Mouse (Mus musculus) small intestine, adult 2 months (tissue): ENCODE measurements at regions not wholly inside any gene's neighbourhood (a gene's known extent, or its start where the extent isn't known, plus 50 kb on each side); places are given as distances from the start of the nearest gene placed in this dataset.

Experiments used
- H3K27ac ChIP-seq: fragments of 200-500 bp; 2 replicates; pipeline ENCODE4 v1.5.1; 2012; ENCODE audit warnings: low read depth, low read length, control low read depth, inconsistent platforms; ENCODE audit not compliant: insufficient read depth
- H3K27me3 ChIP-seq: fragments of 200-500 bp; 2 replicates; pipeline ENCODE4 v1.6.1; 2012; ENCODE audit warnings: mild to moderate bottlenecking, moderate library complexity, low read length, inconsistent platforms; ENCODE audit not compliant: control insufficient read depth, insufficient read depth
- H3K36me3 ChIP-seq: fragments of 200-500 bp; 2 replicates; pipeline ENCODE4 v1.6.1; 2012; ENCODE audit warnings: mild to moderate bottlenecking, low read length, control low read depth, inconsistent platforms; ENCODE audit not compliant: control insufficient read depth, insufficient read depth
- H3K4me1 ChIP-seq: fragments of 200-500 bp; 2 replicates; pipeline ENCODE4 v1.6.1; 2012; ENCODE audit warnings: low read length, inconsistent platforms, mixed read lengths; ENCODE audit not compliant: control insufficient read depth, insufficient read depth, insufficient read length
- H3K4me3 ChIP-seq: fragments of 200-500 bp; 2 replicates; pipeline ENCODE4 v1.5.1; 2012; ENCODE audit warnings: low read depth, mild to moderate bottlenecking, control low read depth, inconsistent platforms, low read length, moderate library complexity
- CTCF ChIP-seq: fragments of 200-500 bp; IDR thresholded peaks from 2 replicates; pipeline ENCODE4 v1.5.1; 2012; ENCODE audit warnings: low read depth, mild to moderate bottlenecking, control low read depth, inconsistent platforms, low read length, moderate library complexity, mixed read lengths; ENCODE audit not compliant: insufficient replicate concordance, insufficient read length; ENCODE audit errors: extremely low read depth
- POLR2A ChIP-seq: fragments of 200-500 bp; IDR thresholded peaks from 2 replicates; pipeline ENCODE4 v1.6.1; 2012; ENCODE audit warnings: low read depth, mild to moderate bottlenecking, control low read depth, inconsistent platforms, low read length, moderate library complexity
- WGBS: fragments of 180-500 bp; shearing (Covaris S2); methylation state at CpG from one replicate; pipeline ENCODE4 v1.1.7; 2018; 5-methylcytosine and 5-hydroxymethylcytosine counted together

DNA sequence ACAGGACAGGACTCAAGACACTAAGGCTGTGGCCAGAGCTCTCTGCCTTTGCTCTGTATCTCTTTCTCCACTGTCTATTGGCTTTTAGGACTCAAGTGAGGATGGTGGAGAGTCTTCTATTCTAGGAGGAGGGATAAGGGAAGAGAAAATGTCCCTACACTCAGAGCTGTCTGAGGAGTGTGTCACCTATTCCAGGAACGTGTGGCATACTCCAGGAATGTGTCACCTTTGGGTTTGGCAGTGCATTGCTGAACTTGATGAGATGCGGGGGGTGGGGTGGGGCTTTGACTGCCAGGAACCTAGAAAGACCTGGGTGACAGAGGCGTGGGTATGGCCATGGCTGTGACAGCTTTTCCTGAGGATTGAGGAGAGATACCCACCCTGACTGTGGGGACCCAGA is 237.1 kb upstream of the Dio3 start:
- Histone ChIP-seq H3K4me1 (no peaks in the 10 kb centered on the region), H3K27ac (no peak overlapping the region), H3K27me3 (no peaks in the 10 kb centered on the region), H3K36me3 (no peaks in the 10 kb centered on the region), H3K4me3 (no peak overlapping the region)
- TF ChIP-seq POLR2A (no peak), CTCF (no peak)
- 58% methylated on average over 3 of the region's 3 CpGs for WGBS

DNA sequence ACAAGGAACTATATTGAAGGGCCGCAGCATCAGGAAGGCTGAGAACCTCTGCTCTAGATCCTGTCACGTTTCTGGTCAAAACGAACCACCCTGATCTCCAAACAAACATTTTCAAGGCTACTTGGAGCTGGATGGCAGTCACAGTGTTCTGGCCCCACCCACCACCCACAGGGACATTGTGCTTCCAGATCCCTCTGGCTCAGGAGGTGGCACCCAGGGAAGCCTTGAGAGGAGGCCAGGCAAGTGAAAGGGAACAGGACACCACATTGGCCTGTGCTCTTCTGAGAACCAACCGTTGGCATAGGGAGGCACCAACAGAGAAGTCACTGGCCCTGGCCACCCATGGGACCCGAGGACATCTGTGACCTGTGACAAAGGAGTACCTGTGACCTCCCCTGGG is 234.6 kb upstream of the Dio3 start:
- Histone ChIP-seq H3K27ac (no peak overlapping the region), H3K36me3 (no peaks in the 10 kb centered on the region), H3K27me3 (no peaks in the 10 kb centered on the region), H3K4me3 (no peak overlapping the region), H3K4me1 (no peaks in the 10 kb centered on the region)
- TF ChIP-seq CTCF (no peak), POLR2A (no peak)
- WGBS: 57% methylated on average over 5 of the region's 5 CpGs

DNA sequence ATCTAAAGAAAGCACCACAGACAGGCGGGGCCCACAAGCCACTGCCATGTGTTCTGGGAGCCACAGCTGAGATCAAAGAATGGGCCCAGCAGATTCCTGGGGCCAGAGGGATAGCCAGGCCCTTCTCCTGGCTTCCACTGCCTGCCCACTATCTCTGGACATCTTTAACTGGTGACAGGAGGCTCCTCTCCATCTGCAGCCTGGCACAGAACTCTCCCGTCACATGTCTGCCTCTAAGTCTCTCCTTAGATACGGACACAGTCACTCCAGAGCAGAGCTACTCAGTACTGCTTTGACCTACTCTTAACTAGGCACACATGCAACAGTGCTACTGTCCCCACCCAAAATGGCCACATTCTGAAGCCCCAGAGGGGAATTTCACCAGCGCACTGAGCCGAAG is 234.1 kb upstream of the Dio3 start:
- no peaks in the 10 kb centered on the region for H3K36me3 ChIP-seq
- H3K4me3 ChIP-seq: no peak overlapping the region
- no peak overlapping the region for H3K27ac ChIP-seq
- 89% methylated on average over 5 of the region's 5 CpGs for WGBS
- H3K4me1 ChIP-seq: no peaks in the 10 kb centered on the region
- H3K27me3 ChIP-seq: no peaks in the 10 kb centered on the region
- TF ChIP-seq POLR2A (no peak), CTCF (no peak)

DNA sequence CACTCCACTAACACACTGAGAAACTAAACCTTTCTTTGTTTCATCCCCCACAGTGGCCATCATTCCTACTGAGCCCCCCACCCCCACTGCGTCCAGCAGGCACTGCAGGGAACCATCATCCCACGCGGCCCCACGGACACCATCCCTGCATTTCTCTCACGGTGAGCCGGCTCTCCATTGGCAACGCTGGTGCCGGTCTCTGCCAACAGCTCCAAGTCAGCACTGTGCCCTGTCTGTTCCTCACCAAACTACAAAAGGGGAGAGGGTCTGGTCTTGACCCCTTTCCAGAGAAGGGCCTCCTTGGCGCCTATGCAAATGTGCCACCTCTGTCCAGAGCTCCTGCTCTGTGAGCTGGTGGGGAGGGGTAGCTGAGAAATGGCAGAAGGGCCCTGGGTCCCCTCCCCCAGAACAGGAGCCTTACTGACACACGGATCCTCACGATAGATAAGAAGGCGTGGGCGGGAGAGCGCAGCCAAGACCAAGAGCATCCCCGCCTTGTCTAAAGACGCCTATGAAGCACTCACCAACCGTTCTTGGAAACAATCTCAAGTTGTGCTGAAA is 233.0 kb upstream of the Dio3 start:
- Histone ChIP-seq H3K27ac (no peak overlapping the region), H3K4me1 (no peaks in the 10 kb centered on the region), H3K36me3 (no peaks in the 10 kb centered on the region), H3K27me3 (no peaks in the 10 kb centered on the region), H3K4me3 (no peak overlapping the region)
- TF ChIP-seq CTCF: no peak
- no peak for TF ChIP-seq POLR2A
- WGBS: 79% methylated on average over 17 of the region's 17 CpGs

DNA sequence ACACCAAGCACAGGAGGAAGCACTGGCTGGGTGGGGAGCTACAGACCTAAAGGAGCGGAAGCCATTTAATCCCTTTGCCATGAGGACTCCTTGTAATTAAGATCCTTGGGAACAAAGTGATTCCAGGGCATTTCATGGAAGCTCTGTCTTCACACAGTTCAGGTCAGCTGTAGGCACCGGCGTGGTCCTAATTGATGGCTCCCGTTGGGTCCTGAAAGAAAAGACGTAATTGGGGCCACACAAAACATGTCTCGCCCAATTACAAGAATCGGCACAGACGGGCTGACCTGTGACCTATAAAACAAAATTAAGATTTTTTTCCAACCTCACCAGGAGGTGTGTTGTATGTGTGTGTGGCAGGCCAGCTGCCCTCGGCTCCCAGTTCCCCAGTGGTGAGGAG is 232.3 kb upstream of the Dio3 start:
- TF ChIP-seq POLR2A (no peak), CTCF (no peak)
- H3K36me3 ChIP-seq: no peaks in the 10 kb centered on the region
- 87% methylated on average over 9 of the region's 9 CpGs for WGBS
- H3K4me3 ChIP-seq: no peak overlapping the region
- no peak overlapping the region for H3K27ac ChIP-seq
- no peaks in the 10 kb centered on the region for H3K4me1 ChIP-seq
- no peaks in the 10 kb centered on the region for H3K27me3 ChIP-seq

DNA sequence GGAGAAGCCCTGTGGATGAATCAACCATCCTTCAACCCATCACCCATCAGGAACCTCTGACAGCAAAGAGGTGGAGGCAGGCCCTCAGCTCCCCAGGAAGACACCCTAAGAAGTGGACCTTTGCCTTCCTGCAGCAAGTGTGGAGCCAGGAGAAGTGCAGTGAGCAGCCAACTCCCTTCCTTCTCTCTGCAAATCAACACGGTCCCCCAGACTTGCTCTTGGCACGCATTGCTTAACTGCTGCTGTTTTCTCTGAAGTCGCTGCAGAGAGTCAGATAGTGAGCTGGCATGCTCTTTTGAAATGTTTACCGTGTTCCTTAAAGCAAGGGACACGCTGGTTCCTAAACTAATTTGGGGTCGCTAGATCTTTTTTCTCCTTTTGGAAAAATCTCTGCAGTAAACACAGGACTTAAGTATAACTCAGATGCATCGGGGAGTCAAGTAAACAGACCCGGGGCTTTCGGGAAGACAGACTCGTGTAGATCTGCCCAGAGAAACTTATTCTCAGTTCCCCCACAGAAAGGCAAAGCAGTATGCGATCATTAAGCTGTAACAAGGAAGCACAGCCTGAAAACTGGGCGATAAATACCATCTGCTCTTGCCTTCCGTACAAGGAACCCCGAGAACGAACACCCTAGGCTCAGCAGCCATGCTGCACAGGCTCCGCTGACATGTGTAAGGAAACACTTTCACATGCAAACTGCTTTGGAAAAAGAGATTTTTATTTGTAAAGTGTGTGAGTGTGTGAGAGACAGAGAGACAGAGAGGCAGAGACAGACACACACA is 231.2 kb upstream of the Dio3 start:
- TF ChIP-seq CTCF (no peak), POLR2A (no peak)
- H3K36me3 ChIP-seq: no peaks in the 10 kb centered on the region
- H3K4me3 ChIP-seq: no peak overlapping the region
- no peaks in the 10 kb centered on the region for H3K4me1 ChIP-seq
- no peak overlapping the region for H3K27ac ChIP-seq
- WGBS: 19% methylated on average over 16 of the region's 16 CpGs
- no peaks in the 10 kb centered on the region for H3K27me3 ChIP-seq

DNA sequence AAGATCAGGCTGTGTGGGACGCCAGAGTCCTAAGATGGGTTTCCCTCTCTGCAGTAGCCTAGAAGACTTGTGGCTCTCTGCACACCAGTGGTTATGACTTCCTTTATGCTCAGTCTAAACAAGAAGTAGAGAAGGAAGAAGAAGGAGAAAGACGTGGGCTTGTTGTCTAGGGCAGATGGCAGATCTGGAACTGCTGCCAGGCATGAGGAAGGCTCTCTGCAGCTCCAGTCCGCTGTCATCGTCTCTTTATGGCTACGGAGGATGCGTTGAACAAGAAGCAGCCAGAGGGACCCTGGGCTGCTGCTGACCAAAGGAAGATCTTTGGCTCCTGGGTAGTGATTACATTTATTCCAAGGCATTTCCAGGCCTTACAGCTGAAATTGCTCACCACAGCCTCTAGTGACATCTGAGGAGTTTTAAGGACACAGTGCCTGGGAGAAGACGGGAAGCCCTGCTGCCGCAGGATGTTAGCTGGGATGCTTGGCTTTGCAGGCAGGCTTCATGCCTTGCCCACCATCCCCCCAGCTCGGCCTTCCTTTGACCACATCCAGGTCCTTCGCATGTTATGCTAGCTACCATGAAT is 229.6 kb upstream of the Dio3 start:
- no peaks in the 10 kb centered on the region for H3K4me1 ChIP-seq
- no peaks in the 10 kb centered on the region for H3K27me3 ChIP-seq
- 83% methylated on average over 10 of the region's 10 CpGs for WGBS
- H3K4me3 ChIP-seq: no peak overlapping the region
- no peak for TF ChIP-seq POLR2A
- no peak for TF ChIP-seq CTCF
- H3K27ac ChIP-seq: no peak overlapping the region
- H3K36me3 ChIP-seq: no peaks in the 10 kb centered on the region

DNA sequence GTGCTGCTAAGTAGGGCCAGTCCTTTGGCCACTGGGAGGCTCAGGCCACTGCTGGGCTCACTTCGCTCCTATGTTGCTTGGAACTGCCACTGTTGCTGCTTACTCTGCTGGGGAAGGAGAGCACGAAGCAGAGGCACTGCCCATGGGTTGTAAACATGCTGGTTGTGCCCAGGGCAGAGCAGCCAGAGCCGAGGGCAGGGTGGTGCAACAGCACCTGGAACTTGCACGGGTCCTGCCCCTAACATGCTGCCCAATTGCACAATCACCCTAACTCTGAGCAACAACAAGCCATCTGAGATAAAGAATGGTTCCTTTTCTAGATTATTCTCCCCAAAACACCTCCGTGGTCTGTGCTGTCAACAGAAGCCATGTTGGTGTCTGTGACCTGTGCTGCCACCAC is 219.5 kb upstream of the Dio3 start:
- Histone ChIP-seq H3K27me3 (no peaks in the 10 kb centered on the region), H3K36me3 (no peaks in the 10 kb centered on the region), H3K4me3 (no peak overlapping the region), H3K27ac (no peak overlapping the region), H3K4me1 (no peaks in the 10 kb centered on the region)
- TF ChIP-seq CTCF: no peak
- no peak for TF ChIP-seq POLR2A
- WGBS: 58% methylated on average over 5 of the region's 5 CpGs
